Mouse (Mus musculus) stomach, postnatal 0 days (tissue): Measurements from ENCODE around the gene Tuft1.

ENCODE experiments used
- CTCF ChIP-seq: IDR thresholded peaks from 2 replicates; pipeline ENCODE4 v1.5.1; 2016; ENCODE audit warnings: antibody characterized with exemption, low read depth, mild to moderate bottlenecking, moderate library complexity
- EP300 ChIP-seq: optimal IDR thresholded peaks from 2 replicates; pipeline ENCODE3; 2016; ENCODE audit warnings: antibody characterized with exemption

DNA sequence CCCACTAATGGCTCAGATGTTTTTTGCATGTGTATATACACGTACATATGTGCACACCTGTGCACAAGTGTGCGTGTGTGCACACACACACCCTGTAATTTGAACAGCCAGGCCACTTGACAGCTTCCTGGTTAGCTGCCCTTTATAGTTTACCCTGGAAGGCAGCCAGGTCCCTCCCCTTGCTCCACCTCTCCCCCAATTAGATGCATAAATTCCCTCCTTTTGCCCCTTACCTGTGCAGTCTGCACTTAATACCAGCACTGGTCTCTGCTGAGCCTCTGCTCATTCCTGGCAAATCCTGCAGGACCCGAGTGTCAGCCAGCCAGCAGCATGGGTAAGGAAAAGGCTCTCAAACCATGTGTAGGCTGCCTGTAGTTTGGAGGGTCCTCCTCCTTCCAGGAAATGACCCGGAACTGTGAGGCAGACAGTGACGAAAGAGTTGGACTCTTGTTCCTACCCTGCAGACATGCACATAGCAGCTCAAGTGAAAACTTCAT is 34.7 kb upstream of the Tuft1 start, which contains the start of gene Selenbp2:
- no peak for TF ChIP-seq EP300
- no peak for TF ChIP-seq CTCF
